Mouse (Mus musculus): ENCODE data around the gene Noxred1. TPM values are rescaled to one million over a fixed set of nuclear protein-coding genes. Genes with fewer than 3 reads are reported as not detected.
"Not testable (repeated sequence)": the region's sequence is repeated elsewhere in the genome, so short reads cannot be mapped to it uniquely, and the experiment has no call there.

The Noxred1 gene
- total RNA-seq, 2 experiments from 2014 or later, result 2.6 to 3.7 TPM

- DNase-seq, result no peak
Observed at GRCm38 (mm10) chr12:87226801-87227200, 11.7 kb downstream of the Noxred1 start.

DNA sequence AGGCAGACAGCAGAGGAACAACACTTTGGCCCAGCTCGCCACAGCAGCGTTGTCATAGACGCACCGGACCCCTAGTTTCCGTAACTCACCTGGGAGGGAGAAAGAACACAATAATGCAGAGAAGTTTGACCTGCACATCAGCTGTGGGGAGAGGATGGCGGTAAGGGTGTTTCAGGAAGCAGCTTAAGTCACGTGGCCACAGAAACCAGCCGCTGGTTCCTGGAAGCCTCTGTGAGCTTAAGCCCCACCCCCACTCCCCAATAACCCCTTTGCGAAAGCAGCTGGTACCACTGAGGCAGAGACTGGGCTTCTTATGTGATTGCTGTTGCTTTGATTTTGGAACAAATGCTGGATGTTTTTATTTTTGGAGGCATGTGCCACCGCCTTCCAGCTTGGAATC is 13.6 kb downstream of the Noxred1 start:
- no peak for DNase-seq

- no peak for DNase-seq
Observed at GRCm38 (mm10) chr12:87219362-87219761, 19.2 kb downstream of the Noxred1 start.

DNA sequence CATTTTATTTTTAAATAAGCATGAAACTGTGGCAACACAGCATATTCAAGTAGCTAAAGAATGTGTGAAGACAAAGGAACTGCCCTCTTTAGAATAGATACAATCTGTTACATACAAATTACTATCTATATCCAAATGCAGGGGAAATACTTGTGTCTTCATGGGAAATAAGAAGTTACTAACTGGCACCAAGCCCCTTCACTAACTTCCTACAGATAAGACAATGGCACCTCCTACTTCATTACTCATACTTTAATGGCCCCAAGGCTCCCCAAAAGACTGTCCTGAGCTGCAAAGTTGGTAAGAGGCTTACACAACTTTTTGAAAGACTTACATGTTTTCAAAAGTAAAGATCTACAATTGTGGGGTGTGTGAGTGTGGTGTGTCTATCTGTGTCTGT is 20.9 kb downstream of the Noxred1 start:
- no peak for DNase-seq

DNA sequence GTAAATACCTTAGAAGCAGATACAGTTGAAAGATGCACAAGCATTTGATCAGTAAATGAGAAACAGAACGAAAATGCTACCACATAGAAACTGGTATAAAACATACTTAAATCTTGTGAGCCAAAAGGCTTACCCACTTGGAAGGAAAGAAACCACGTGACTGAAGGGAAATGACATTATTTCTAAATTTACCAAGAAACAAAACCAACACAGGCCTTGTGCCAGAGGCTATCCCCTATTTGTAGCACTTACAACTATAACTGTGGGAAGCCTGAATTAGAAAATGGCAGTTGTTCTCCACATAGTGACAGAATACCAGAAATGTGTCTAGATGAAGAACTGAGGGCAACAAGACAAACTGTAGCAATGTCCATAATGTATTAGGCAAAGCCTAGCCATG is 22.5 kb downstream of the Noxred1 start:
- no peak for DNase-seq

GRCm38 (mm10) chr12:87212844-87213606 is 25.5 kb downstream of the Noxred1 start:
- no peak for DNase-seq

- DNase-seq, result not testable (repeated sequence)
Observed at GRCm38 (mm10) chr12:87205789-87206188, 32.7 kb downstream of the Noxred1 start.

- no peak for DNase-seq
Observed at GRCm38 (mm10) chr12:87201694-87202093, 36.8 kb downstream of the Noxred1 start.

- DNase-seq, result peak; percentile 67 to 75
Observed at GRCm38 (mm10) chr12:87199973-87200586, 38.5 kb downstream of the Noxred1 start, which contains the start of gene Tmed8. Gene Tmed8, minus strand, starts transcription at chr12:87200454.

- DNase-seq, result peak; percentile 40 to 43
Observed at GRCm38 (mm10) chr12:87199206-87199972, 39.1 kb downstream of the Noxred1 start, which contains the start of gene Samd15. Gene Samd15, plus strand, starts transcription at chr12:87199723.

- DNase-seq, result no peak
Observed at GRCm38 (mm10) chr12:87198792-87199191, 39.7 kb downstream of the Noxred1 start.

- DNase-seq, result no peak
Observed at GRCm38 (mm10) chr12:87196310-87196709, 42.2 kb downstream of the Noxred1 start.

GRCm38 (mm10) chr12:87195069-87195468 is 43.5 kb downstream of the Noxred1 start:
- no peak for DNase-seq

GRCm38 (mm10) chr12:87193008-87193407 is 45.5 kb downstream of the Noxred1 start:
- no peak for DNase-seq

- DNase-seq, result no peak
Observed at GRCm38 (mm10) chr12:87177631-87178030, 60.9 kb downstream of the Noxred1 start.

GRCm38 (mm10) chr12:87175194-87175946 is 63.2 kb downstream of the Noxred1 start:
- no peak for DNase-seq

Small RNAs within 50 kb of the gene (microRNA-seq; reads per million reads assigned to microRNA genes)
- gene Gm47293, result 0 reads per million in 2 experiments

Other genes starting within 250 kb of the Noxred1 start
- gene Zdhhc22, start 248.3 kb downstream of the Noxred1 start, total RNA-seq (2021), result 10 to 100 TPM in 1 of 2 experiments, 1 to 10 TPM in 1; 6.8 to 10.6 TPM
- gene Tmem63c, start 217.4 kb downstream of the Noxred1 start, total RNA-seq (2021), result 10 to 100 TPM; 36.2 to 36.4 TPM
- 1 to 10 TPM; 2.5 TPM for gene Ngb, start 136.2 kb downstream of the Noxred1 start, total RNA-seq (2021)
- 10 to 100 TPM; 47.3 to 48.1 TPM for gene Gstz1, start 91.6 kb downstream of the Noxred1 start, total RNA-seq (2021)
- gene Pomt2, start 90.8 kb downstream of the Noxred1 start, total RNA-seq (2021), result 10 to 100 TPM; 17.5 TPM
- 1 to 10 TPM; 2.7 to 2.9 TPM for gene Samd15, start 39.0 kb downstream of the Noxred1 start, total RNA-seq (2021)
- 10 to 100 TPM; 29.4 to 30.4 TPM for gene Tmed8, start 38.3 kb downstream of the Noxred1 start, total RNA-seq (2021)
- 10 to 100 TPM; 52.3 to 60.7 TPM for gene Vipas39, start 27.5 kb upstream of the Noxred1 start, total RNA-seq (2021)
- gene Ahsa1, start 27.7 kb upstream of the Noxred1 start, total RNA-seq (2021), result 100 to 1,000 TPM; 198 to 207 TPM
- gene Ism2, start 61.0 kb upstream of the Noxred1 start, total RNA-seq (2021), result under 1 TPM in 1 of 2 experiments, not detected in 1; 0.42 TPM
- gene Sptlc2, start 149.6 kb upstream of the Noxred1 start, total RNA-seq (2021), result 10 to 100 TPM; 29.2 to 32.8 TPM
- gene Slirp, start 205.2 kb upstream of the Noxred1 start, total RNA-seq (2021), result 10 to 100 TPM; 90.6 to 99.4 TPM
- gene Alkbh1, start 205.3 kb upstream of the Noxred1 start, total RNA-seq (2021), result 10 to 100 TPM; 20.8 to 21.7 TPM
- gene Snw1, start 233.5 kb upstream of the Noxred1 start, total RNA-seq (2021), result 10 to 100 TPM; 67.3 to 68.6 TPM